Mouse (Mus musculus): Measurements from ENCODE around the gene Tnks1bp1. TPM values are rescaled to one million over a fixed set of nuclear protein-coding genes. Genes with fewer than 3 reads are reported as not detected.

The Tnks1bp1 gene
- polyA plus RNA-seq, 1 experiment from 2014 or later: 6.5 TPM

DNA sequence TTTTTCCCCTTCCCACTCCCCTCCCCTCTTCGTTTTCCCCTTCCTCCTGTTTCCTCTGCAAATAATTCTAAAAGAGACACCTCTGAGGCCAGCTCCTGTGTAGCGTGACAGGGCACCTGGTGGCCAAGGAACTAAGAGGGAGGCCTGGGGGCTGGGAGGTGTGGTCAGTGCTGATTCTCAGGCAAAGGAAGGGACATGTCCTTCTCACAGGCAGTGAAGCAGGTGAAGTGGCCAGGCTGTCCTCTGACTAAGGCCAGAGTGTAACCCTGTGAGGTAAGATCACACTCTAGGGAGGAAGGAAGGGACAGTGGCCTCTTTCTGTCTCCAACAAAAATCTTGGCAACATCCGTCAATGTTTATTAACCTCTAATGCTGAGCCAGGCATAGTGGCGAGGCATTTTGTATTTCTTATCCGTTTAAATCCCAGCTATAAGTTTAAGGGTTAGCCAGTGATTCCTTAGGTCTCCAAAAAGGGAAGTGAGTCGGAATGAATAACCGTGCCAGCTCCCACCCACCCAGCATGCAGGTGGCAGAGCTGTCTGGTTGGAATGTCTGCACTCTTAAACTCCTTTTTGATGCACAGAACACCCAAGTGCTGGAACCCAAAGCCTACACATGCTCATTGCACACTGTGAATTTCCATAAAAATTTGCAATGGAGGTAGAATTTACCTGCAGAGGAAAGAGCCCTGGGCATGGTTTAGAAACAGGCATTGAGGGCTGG, 58.4 kb downstream of the Tnks1bp1 start:
- no peak for ATAC-seq
- H3K27ac ChIP-seq (ENCODE audit: low read depth): no peak overlapping the region

DNA sequence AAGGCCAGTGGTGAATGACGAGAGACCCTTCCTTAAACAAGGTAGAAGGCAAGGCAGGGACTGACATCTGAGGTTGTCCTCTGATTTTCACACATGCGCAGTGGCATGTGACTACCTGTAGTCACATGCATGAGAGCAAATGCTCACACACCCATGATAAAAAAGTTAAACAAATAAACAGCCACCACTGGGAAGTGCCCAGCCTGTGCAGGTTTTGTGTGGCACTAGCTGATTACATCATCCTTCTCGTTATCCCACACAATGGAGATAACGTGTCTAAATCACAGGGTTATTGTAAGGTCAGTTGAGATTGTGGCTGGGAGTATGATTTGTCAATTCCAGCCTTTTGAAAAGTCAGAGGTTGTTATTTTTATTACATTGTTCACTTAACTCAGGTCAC, 59.1 kb downstream of the Tnks1bp1 start:
- 50% methylated on average over 4 of the region's 4 CpGs for WGBS (ENCODE audit: insufficient replicate concordance)
- ATAC-seq: no peak
- H3K9me3 ChIP-seq (ENCODE audit: low read length): no peaks in the 10 kb centered on the region

More for the DNA sequence above, 58.4 kb downstream of the Tnks1bp1 start:
- Histone ChIP-seq H3K36me3 (replicated peaks; ENCODE audit: insufficient read depth, low read length) (no peaks in the 10 kb centered on the region), H3K9ac (replicated peaks) (no peak overlapping the region), H3K27me3 (ENCODE audit: insufficient read depth, low read length) (no peaks in the 10 kb centered on the region), H3K4me1 (ENCODE audit: insufficient read depth) (no peaks in the 10 kb centered on the region), H3K9me3 (ENCODE audit: low read length) (0 out of 2 replicates have a peak, but pooled peaks cover under 1% of the 10 kb centered on the region), H3K4me3 (ENCODE audit: low read depth, low read length) (no peak overlapping the region), H3K4me2 (ENCODE audit: low read depth, low read length) (no peak overlapping the region)
- no peak for DNase-seq
- 46% methylated on average over 7 of the region's 7 CpGs for WGBS (ENCODE audit: insufficient replicate concordance)
- TF ChIP-seq CTCF (IDR thresholded peaks at IDR 0.05; ENCODE audit: low read depth): no peak
- TF ChIP-seq EP300 (IDR thresholded peaks at IDR 0.05; ENCODE audit: low read depth): no peak

DNA sequence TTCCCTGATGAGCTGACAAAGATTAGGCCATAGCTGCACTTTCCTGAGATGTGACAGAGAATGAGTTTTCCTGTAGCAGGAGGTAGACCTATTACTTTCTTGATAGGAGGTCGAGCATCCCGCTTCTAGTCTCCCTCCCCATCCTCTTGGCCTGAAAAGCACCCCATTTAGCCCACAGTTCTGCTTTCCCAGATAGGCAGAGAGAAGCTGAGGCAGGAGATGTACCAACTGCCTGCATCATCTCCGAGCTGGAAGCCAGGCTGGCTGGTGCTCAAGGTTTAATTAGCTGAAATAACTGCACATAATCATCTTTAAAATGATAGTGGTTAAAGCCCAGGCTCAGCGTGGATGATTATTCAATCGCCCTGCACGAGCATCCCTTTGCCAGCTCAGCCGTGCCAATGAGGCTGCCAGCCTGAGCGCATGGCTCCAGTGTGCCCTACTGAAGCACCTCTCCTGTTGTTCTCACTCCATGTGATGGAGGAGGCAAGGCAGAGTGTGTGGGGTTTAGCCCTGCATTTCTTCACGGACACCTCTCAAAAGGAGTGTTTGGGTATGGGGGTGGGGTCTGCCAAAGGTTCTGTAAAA, 62.6 kb downstream of the Tnks1bp1 start:
- H3K9ac ChIP-seq (replicated peaks): no peak overlapping the region
- DNase-seq (no peak), ATAC-seq (no peak)
- no peaks in the 10 kb centered on the region for H3K4me1 ChIP-seq (ENCODE audit: insufficient read depth)
- no peaks in the 10 kb centered on the region for H3K36me3 ChIP-seq (replicated peaks; ENCODE audit: insufficient read depth, low read length)
- H3K9me3 ChIP-seq (ENCODE audit: low read length): no peaks in the 10 kb centered on the region
- no peak overlapping the region for H3K4me2 ChIP-seq (ENCODE audit: low read depth, low read length)
- no peak for TF ChIP-seq EP300 (IDR thresholded peaks at IDR 0.05; ENCODE audit: low read depth)
- TF ChIP-seq CTCF (IDR thresholded peaks at IDR 0.05; ENCODE audit: low read depth): no peak
- H3K27ac ChIP-seq (ENCODE audit: low read depth): no peak overlapping the region
- no peak overlapping the region for H3K4me3 ChIP-seq (ENCODE audit: low read depth, low read length)
- no peaks in the 10 kb centered on the region for H3K27me3 ChIP-seq (ENCODE audit: insufficient read depth, low read length)
- 82% methylated on average over 9 of the region's 9 CpGs for WGBS (ENCODE audit: insufficient replicate concordance)

More for the DNA sequence above, 59.1 kb downstream of the Tnks1bp1 start:
- no peak overlapping the region for H3K4me2 ChIP-seq (ENCODE audit: low read depth, low read length)
- no peak for DNase-seq
- H3K36me3 ChIP-seq (replicated peaks; ENCODE audit: insufficient read depth, low read length): no peaks in the 10 kb centered on the region
- no peak overlapping the region for H3K27ac ChIP-seq (ENCODE audit: low read depth)
- no peaks in the 10 kb centered on the region for H3K27me3 ChIP-seq (ENCODE audit: insufficient read depth, low read length)
- no peak overlapping the region for H3K4me3 ChIP-seq (ENCODE audit: low read depth, low read length)
- TF ChIP-seq EP300 (IDR thresholded peaks at IDR 0.05; ENCODE audit: low read depth) (no peak), CTCF (IDR thresholded peaks at IDR 0.05; ENCODE audit: low read depth) (no peak)
- no peak overlapping the region for H3K9ac ChIP-seq (replicated peaks)
- no peaks in the 10 kb centered on the region for H3K4me1 ChIP-seq (ENCODE audit: insufficient read depth)

Other genes starting within 250 kb of the Tnks1bp1 start
- 276 and 305 TPM in 2 replicates for gene Ube2l6, start 249.2 kb upstream of the Tnks1bp1 start, polyA plus RNA-seq (2015; fragmentation: Nextera tagmentation; extraction: Ambion mirVana)
- gene Smtnl1, start 225.4 kb upstream of the Tnks1bp1 start, polyA plus RNA-seq (2015; fragmentation: Nextera tagmentation; extraction: Ambion mirVana): 0.15 and 0.98 TPM in 2 replicates
- gene Timm10, start 221.0 kb upstream of the Tnks1bp1 start, polyA plus RNA-seq (2015; fragmentation: Nextera tagmentation; extraction: Ambion mirVana): 59.8 and 63.9 TPM in 2 replicates
- gene Slc43a1, start 209.2 kb upstream of the Tnks1bp1 start, polyA plus RNA-seq (2015; fragmentation: Nextera tagmentation; extraction: Ambion mirVana): 67.8 and 74.2 TPM in 2 replicates
- 0.14 and 0.31 TPM in 2 replicates for gene Rtn4rl2, start 161.3 kb upstream of the Tnks1bp1 start, polyA plus RNA-seq (2015; fragmentation: Nextera tagmentation; extraction: Ambion mirVana)
- gene Slc43a3, start 111.4 kb upstream of the Tnks1bp1 start, polyA plus RNA-seq (2015; fragmentation: Nextera tagmentation; extraction: Ambion mirVana): 45.5 and 48.5 TPM in 2 replicates
- 22.0 and 26.1 TPM in 2 replicates for gene Prg2, start 67.6 kb upstream of the Tnks1bp1 start, polyA plus RNA-seq (2015; fragmentation: Nextera tagmentation; extraction: Ambion mirVana)
- 4.0 and 5.1 TPM in 2 replicates for gene Prg3, start 59.8 kb upstream of the Tnks1bp1 start, polyA plus RNA-seq (2015; fragmentation: Nextera tagmentation; extraction: Ambion mirVana)
- gene Ssrp1, start 10.8 kb upstream of the Tnks1bp1 start, polyA plus RNA-seq (2015; fragmentation: Nextera tagmentation; extraction: Ambion mirVana): 69.8 and 80.8 TPM in 2 replicates
- gene P2rx3, start 10.6 kb upstream of the Tnks1bp1 start, polyA plus RNA-seq (2015; fragmentation: Nextera tagmentation; extraction: Ambion mirVana): 0.56 and 0.57 TPM in 2 replicates
- gene Aplnr, start 88.2 kb downstream of the Tnks1bp1 start, polyA plus RNA-seq (2015; fragmentation: Nextera tagmentation; extraction: Ambion mirVana): 2.3 and 2.5 TPM in 2 replicates
- 0.06 and 0.08 TPM in 2 replicates for gene Lrrc55, start 149.2 kb downstream of the Tnks1bp1 start, polyA plus RNA-seq (2015; fragmentation: Nextera tagmentation; extraction: Ambion mirVana)